Mouse (Mus musculus): ENCODE measurements at regions not wholly inside any gene's neighbourhood (a gene's known extent, or its start where the extent isn't known, plus 50 kb on each side); places are given as distances from the start of the nearest gene placed in this dataset.
"Not testable (repeated sequence)": the region's sequence is repeated elsewhere in the genome, so short reads cannot be mapped to it uniquely, and the experiment has no call there.

GRCm38 (mm10) chr13:57043316-57043974 lies 147.7 kb upstream of the Trpc7 start:
- no peak for DNase-seq

- DNase-seq, result no peak
Measured at GRCm38 (mm10) chr13:57042514-57042913, 146.7 kb upstream of the Trpc7 start.

GRCm38 (mm10) chr13:57032871-57033270 lies 137.1 kb upstream of the Trpc7 start:
- DNase-seq, result no peak

DNA sequence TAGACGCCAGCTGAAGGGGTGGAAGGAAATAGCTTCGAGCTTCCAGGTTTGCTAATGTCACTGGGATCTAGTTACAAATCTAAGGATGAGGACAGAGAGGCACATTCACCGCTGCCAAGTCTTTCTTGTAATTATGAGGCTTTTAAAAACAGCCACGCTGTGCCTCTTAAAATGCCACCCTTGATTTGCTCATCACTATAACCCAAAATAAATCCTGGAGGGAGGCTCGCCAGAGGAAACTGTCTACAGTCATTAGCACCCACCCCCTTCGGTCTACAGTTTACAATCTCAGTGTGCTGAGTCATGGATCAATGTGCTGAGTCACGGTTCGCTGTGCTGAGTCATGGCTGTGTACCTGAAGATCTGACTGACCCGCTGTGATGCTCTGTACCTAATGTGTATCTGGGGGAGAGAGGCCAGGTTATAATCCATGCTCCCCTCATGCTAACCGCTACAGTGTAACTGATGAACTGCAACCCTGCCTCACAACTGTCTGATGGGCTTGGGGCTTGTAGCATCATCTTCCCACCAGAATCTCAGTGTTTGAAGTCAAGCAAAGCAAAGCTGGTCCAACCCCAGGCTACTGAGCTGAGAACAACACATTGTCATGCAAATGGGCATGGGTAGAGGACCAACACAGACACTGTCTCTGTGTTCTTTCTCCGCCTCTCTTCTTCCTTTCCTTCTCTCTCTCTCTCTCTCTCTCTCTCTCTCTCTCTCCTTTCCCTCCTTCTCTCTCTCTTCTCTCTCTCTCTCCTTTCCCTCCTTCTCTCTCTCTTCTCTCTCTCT lies 122.0 kb upstream of the Trpc7 start:
- no peak for DNase-seq

GRCm38 (mm10) chr13:57016465-57017272 lies 120.9 kb upstream of the Trpc7 start:
- no peak for DNase-seq

DNA sequence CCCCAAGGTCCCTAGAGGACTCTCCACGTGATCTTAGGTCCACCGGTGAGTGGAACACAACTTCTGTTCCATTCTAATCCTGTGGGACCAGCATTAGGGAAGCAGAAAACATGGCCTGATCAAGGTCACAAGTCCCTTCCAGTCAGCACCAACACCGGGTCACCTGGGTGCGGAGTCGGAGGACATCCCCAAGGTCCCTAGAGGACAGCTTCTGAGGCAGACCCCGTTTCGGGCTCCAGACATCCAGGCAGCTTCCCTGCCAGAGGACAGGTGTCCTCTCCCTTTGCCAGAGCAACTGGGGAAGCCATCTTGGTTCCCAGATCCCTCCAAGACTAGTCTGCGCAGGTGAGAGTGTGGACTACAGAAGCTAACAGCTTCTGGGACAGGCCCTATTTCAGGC lies 111.4 kb upstream of the Trpc7 start:
- not testable (repeated sequence) for DNase-seq

- DNase-seq, result no peak
Measured at GRCm38 (mm10) chr13:57003565-57004132, 107.9 kb upstream of the Trpc7 start.

- no peak for DNase-seq
Measured at GRCm38 (mm10) chr13:56992022-56992421, 96.2 kb upstream of the Trpc7 start.

- no peak for DNase-seq
Measured at GRCm38 (mm10) chr13:56974063-56974462, 78.3 kb upstream of the Trpc7 start.

GRCm38 (mm10) chr13:56955358-56955757 lies 59.6 kb upstream of the Trpc7 start:
- DNase-seq, result no peak

GRCm38 (mm10) chr13:56948086-56948485 lies 52.3 kb upstream of the Trpc7 start:
- DNase-seq, result no peak

DNA sequence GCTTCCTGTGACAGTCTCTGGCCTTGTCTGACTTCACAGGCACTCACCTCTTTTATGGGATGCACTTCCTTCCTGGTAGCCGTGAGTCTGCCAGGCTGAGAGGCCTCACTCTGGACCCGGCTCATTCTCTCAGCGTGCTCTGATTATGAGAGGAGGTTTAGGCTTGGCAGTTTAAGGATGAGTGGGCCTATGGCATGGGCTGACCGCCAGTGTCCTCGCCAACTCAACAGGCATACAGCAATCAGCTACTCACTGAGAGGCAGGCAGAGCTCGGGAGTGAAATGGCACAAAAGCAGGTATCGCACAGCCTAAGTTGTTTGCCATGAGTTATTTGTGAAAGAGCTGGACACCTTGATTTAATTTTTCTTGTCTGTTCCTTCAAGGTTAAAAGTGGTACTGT lies 51.5 kb upstream of the Trpc7 start:
- no peak for DNase-seq
